In genomic region chrX:166672617-166673016, GRCm38 (mm10) we compare ENCODE assay signal across 19 mouse cellular contexts.
DNase-seq lines count a peak whose midpoint lies in the region; ATAC-seq and TF ChIP-seq lines count a peak whose summit lies in the region.
"Had no signal": no experiment of that assay in that cellular context is flagged by ENCODE, and none has a peak within 500 bp of the region (broad histone marks: within the 10 kb centered on the region; RNA-seq: fewer than 3 reads in every experiment).

No protein-coding gene starts in this region.

- no peak overlapping the region for H3K27ac ChIP-seq in liver, embryonic 14.5 days
- no peak overlapping the region for H3K27ac ChIP-seq in intestine, postnatal 0 days (ENCODE audit: low read depth, low read length)
- H3K27ac ChIP-seq: embryonic facial prominence, embryonic 13.5 days; hindbrain, embryonic 15.5 days had no signal

- no peak overlapping the region for H3K4me2 ChIP-seq in liver, embryonic 14.5 days (ENCODE audit: low read depth)
- H3K4me2 ChIP-seq in intestine, postnatal 0 days (replicated peaks; ENCODE audit: low read depth) = no peak overlapping the region
- H3K4me2 ChIP-seq: embryonic facial prominence, embryonic 13.5 days; heart, embryonic 12.5 days; hindbrain, embryonic 15.5 days had no signal

- no peaks in the 10 kb centered on the region for H3K27me3 ChIP-seq in liver, embryonic 14.5 days (ENCODE audit: control insufficient read depth, insufficient read depth, low read length)
- no peaks in the 10 kb centered on the region for H3K27me3 ChIP-seq in intestine, postnatal 0 days (replicated peaks; ENCODE audit: control insufficient read depth, insufficient read depth, low read length)
- H3K27me3 ChIP-seq: heart, embryonic 12.5 days; hindbrain, embryonic 15.5 days had no signal

- no peaks in the 10 kb centered on the region for H3K36me3 ChIP-seq in liver, embryonic 14.5 days (replicated peaks; ENCODE audit: control insufficient read depth, insufficient read depth, low read depth)
- no peaks in the 10 kb centered on the region for H3K36me3 ChIP-seq in intestine, postnatal 0 days (ENCODE audit: control insufficient read depth, insufficient read depth)
- H3K36me3 ChIP-seq: embryonic facial prominence, embryonic 13.5 days; heart, embryonic 12.5 days; hindbrain, embryonic 15.5 days had no signal

- H3K9ac ChIP-seq in liver, embryonic 14.5 days (replicated peaks) = no peak overlapping the region
- H3K9ac ChIP-seq in intestine, postnatal 0 days (ENCODE audit: low read depth, low read length) = no peak overlapping the region
- H3K9ac ChIP-seq: embryonic facial prominence, embryonic 13.5 days; heart, embryonic 12.5 days; hindbrain, embryonic 15.5 days had no signal

- DNase-seq in liver, embryonic 14.5 days (ENCODE audit: low read depth in 3 of 3, low spot score in 3 of 3) = no peak
- no peak for DNase-seq in layer of hippocampus, adult 18-20 months (ENCODE audit: low spot score in 2 of 2)
- DNase-seq in c-Kit-positive CD71-positive TER-119-positive erythroid progenitor cells, embryonic 14.5 days (ENCODE audit: low spot score) = no peak
- DNase-seq in heart, postnatal 4 days = no peak
- DNase-seq: adrenal gland, adult 2 months; adrenal gland, postnatal 36 days; cerebellum, adult 11 months; cerebellum, adult 8-10 months; cerebellum, postnatal 14 days; gastrocnemius, postnatal 14 days had no signal

- no peak for TF ChIP-seq CTCF in liver, embryonic 14.5 days (IDR thresholded peaks at IDR 0.05; ENCODE audit: low read depth)
- TF ChIP-seq CTCF in intestine, postnatal 0 days (IDR thresholded peaks at IDR 0.05; ENCODE audit: low read depth) = no peak

- ATAC-seq in common myeloid progenitor, adult 5-6 weeks (replicated peaks; ENCODE audit: low read depth, poor library complexity, severe bottlenecking) = peak; percentile 54; the same call in 1 of the 2 replicates
- peak; percentile 78 for ATAC-seq in erythroid progenitor cell, adult 5-6 weeks (replicated peaks; ENCODE audit: low FRiP score, poor library complexity, severe bottlenecking)
- ATAC-seq in liver, embryonic 14.5 days (ENCODE audit: insufficient read depth) = peak; percentile 85
- peak; percentile 74 for ATAC-seq in megakaryocyte progenitor cell, adult 5-6 weeks (replicated peaks; ENCODE audit: poor library complexity)
- ATAC-seq in intestine, postnatal 0 days = no peak
- ATAC-seq: forebrain, embryonic 16.5 days; inflammation-experienced regulatory T-cells, adult 6 months had no signal

- no peak overlapping the region for H3K4me3 ChIP-seq in liver, embryonic 14.5 days (ENCODE audit: insufficient read depth in 1 of 2, low read depth in 2 of 2, low read length in 2 of 2)
- no peak overlapping the region for H3K4me3 ChIP-seq in intestine, postnatal 0 days (ENCODE audit: low read depth, low read length)
- H3K4me3 ChIP-seq: embryonic facial prominence, embryonic 13.5 days; heart, embryonic 12.5 days; hindbrain, embryonic 15.5 days had no signal

- 63% methylated on average over 1 of the region's 1 CpGs for WGBS in liver, embryonic 14.5 days (ENCODE audit: insufficient replicate concordance)
- 80% methylated on average over 1 of the region's 1 CpGs for WGBS in intestine, postnatal 0 days

- 0 out of 4 replicates have a peak, but pooled peaks cover 0 to 3% of the 10 kb centered on the region in 2 experiments for H3K4me1 ChIP-seq in liver, embryonic 14.5 days (replicated peaks; ENCODE audit: control insufficient read depth in 2 of 2, insufficient read depth in 2 of 2, low read length in 1 of 2)
- H3K4me1 ChIP-seq in intestine, postnatal 0 days (replicated peaks; ENCODE audit: control insufficient read depth, insufficient read depth, low read length) = no peaks in the 10 kb centered on the region
- H3K4me1 ChIP-seq: embryonic facial prominence, embryonic 13.5 days; heart, embryonic 12.5 days; hindbrain, embryonic 15.5 days had no signal

- no peaks in the 10 kb centered on the region for H3K9me3 ChIP-seq in liver, embryonic 14.5 days (ENCODE audit: control insufficient read depth, low read length)
- no peaks in the 10 kb centered on the region for H3K9me3 ChIP-seq in intestine, postnatal 0 days (ENCODE audit: control insufficient read depth)
- H3K9me3 ChIP-seq: embryonic facial prominence, embryonic 13.5 days; heart, embryonic 12.5 days; hindbrain, embryonic 15.5 days had no signal

- peak; percentile 34 for TF ChIP-seq EP300 in liver, embryonic 14.5 days (IDR thresholded peaks at IDR 0.05; ENCODE audit: low read depth)
